Mouse (Mus musculus) ES-E14 (cell line): ENCODE measurements around the gene Foxp1. TPM values are rescaled to one million over a fixed set of nuclear protein-coding genes. Genes with fewer than 3 reads are reported as not detected.

Experiments used
- DNase-seq: peaks from one replicate; pipeline ENCODE4 v3.0.0-alpha.2; 2013; ENCODE audit warnings: low read depth, low spot score
- H3K27ac ChIP-seq: 2 replicates; pipeline ENCODE4 v1.5.1; 2012; ENCODE audit warnings: low read depth, mild to moderate bottlenecking, low read length, moderate library complexity, mixed read lengths; ENCODE audit not compliant: poor library complexity, insufficient read depth, severe bottlenecking
- H3K36me3 ChIP-seq: 2 replicates; pipeline ENCODE4 v1.6.1; 2012; ENCODE audit warnings: mild to moderate bottlenecking, low read length, moderate library complexity, mixed read lengths; ENCODE audit not compliant: control insufficient read depth, poor library complexity, insufficient read depth, severe bottlenecking
- H3K4me1 ChIP-seq, 2 experiments: fragments of 150-350 bp in 1 of 2; sonication (generic) in 1 of 2; 2 replicates each; pipeline ENCODE4 v1.6.1; 2012; ENCODE audit warnings: low read length in 2 of 2, mild to moderate bottlenecking in 1 of 2, mixed read lengths in 1 of 2; ENCODE audit not compliant: control insufficient read depth in 2 of 2, insufficient read depth in 2 of 2, poor library complexity in 1 of 2
- H3K4me3 ChIP-seq, 2 experiments: fragments of 150-350 bp in 1 of 2; sonication (generic) in 1 of 2; 2 replicates each; pipeline ENCODE4 v1.5.1; 2012; ENCODE audit warnings: low read length in 2 of 2, low read depth in 1 of 2, mild to moderate bottlenecking in 1 of 2, mixed read lengths in 1 of 2; ENCODE audit not compliant: insufficient read depth in 1 of 2, poor library complexity in 1 of 2, severe bottlenecking in 1 of 2
- H3K9ac ChIP-seq: 2 replicates; pipeline ENCODE4 v1.6.1; 2012; ENCODE audit warnings: low read depth, mild to moderate bottlenecking, low read length, mixed read lengths; ENCODE audit not compliant: poor library complexity, insufficient read depth, severe bottlenecking
- H3K9me3 ChIP-seq: fragments of 150-350 bp; sonication (generic); 2 replicates; pipeline ENCODE4 v1.6.1; 2012; ENCODE audit warnings: low read depth, mild to moderate bottlenecking, low read length; ENCODE audit not compliant: control insufficient read depth, insufficient read depth
- CHD2 ChIP-seq: IDR thresholded peaks from 2 replicates; pipeline ENCODE4 v1.6.1; 2014; ENCODE audit warnings: mild to moderate bottlenecking, low read depth, low read length, inconsistent platforms
- HCFC1 ChIP-seq: IDR thresholded peaks from 2 replicates; pipeline ENCODE4 v1.6.1; 2012; ENCODE audit warnings: low read length, inconsistent platforms, borderline replicate concordance; ENCODE audit not compliant: insufficient read depth
- MAFK ChIP-seq: IDR thresholded peaks from 2 replicates; pipeline ENCODE4 v1.6.1; 2014; ENCODE audit warnings: mild to moderate bottlenecking, low read depth, low read length, inconsistent platforms; ENCODE audit not compliant: insufficient read depth
- ZC3H11A ChIP-seq: IDR thresholded peaks from 2 replicates; pipeline ENCODE4 v1.6.1; 2012; ENCODE audit warnings: low read depth, mild to moderate bottlenecking, inconsistent platforms, low read length, borderline replicate concordance
- ZNF384 ChIP-seq: IDR thresholded peaks from 2 replicates; pipeline ENCODE4 v1.6.1; 2012; ENCODE audit warnings: low read depth, low read length, inconsistent platforms
- in situ Hi-C, 2 experiments: fragments of 600-800 bp; cut with MboI; formaldehyde crosslinking; loops; one replicate each; pipeline ENCODE4 v1.15.1; 2025; ENCODE audit warnings: low sequenced_read_pairs in 2 of 2, inconsistent platforms in 1 of 2; ENCODE audit not compliant: unreplicated experiment in 2 of 2
- total RNA-seq: library from RNA; depleted of rRNA; stranded (reverse); fragments of 300-350 nt; gene quantifications from 2 replicates; pipeline ENCODE4 v1.2.3, GENCODE M21; 2012

Foxp1 gene
- total RNA-seq, 1 experiment: 70.0 TPM

- no peak for DNase-seq
- in situ Hi-C loops: no loop called here
- TF ChIP-seq ZC3H11A (no peak), MAFK (no peak), CHD2 (no peak), ZNF384 (no peak), HCFC1 (no peak)
- Histone ChIP-seq H3K9me3 (no peaks in the 10 kb centered on the region), H3K9ac (no peak overlapping the region), H3K4me1 (no peaks in the 10 kb centered on the region), H3K4me3 (no peak overlapping the region), H3K27ac (no peak overlapping the region), H3K36me3 (no peaks in the 10 kb centered on the region)
These were observed 174.7 kb downstream of the Foxp1 start for GRCm38 (mm10) chr6:99347836-99348235.

GRCm38 (mm10) chr6:99344966-99345365, 177.6 kb downstream of the Foxp1 start:
- Histone ChIP-seq H3K36me3 (no peaks in the 10 kb centered on the region), H3K9ac (no peak overlapping the region), H3K4me3 (no peak overlapping the region), H3K27ac (no peak overlapping the region), H3K9me3 (no peaks in the 10 kb centered on the region), H3K4me1 (no peaks in the 10 kb centered on the region)
- DNase-seq: no peak
- in situ Hi-C loops: no loop called here
- no peak for TF ChIP-seq CHD2
- no peak for TF ChIP-seq MAFK
- TF ChIP-seq HCFC1: no peak
- no peak for TF ChIP-seq ZC3H11A
- TF ChIP-seq ZNF384: no peak

- in situ Hi-C loops: no loop called here
- TF ChIP-seq MAFK: no peak
- TF ChIP-seq ZC3H11A: no peak
- TF ChIP-seq ZNF384: no peak
- TF ChIP-seq HCFC1: no peak
- no peak for TF ChIP-seq CHD2
- no peak for DNase-seq
- no peak overlapping the region for H3K27ac ChIP-seq
- H3K9me3 ChIP-seq: no peaks in the 10 kb centered on the region
- no peaks in the 10 kb centered on the region for H3K36me3 ChIP-seq
- no peak overlapping the region for H3K4me3 ChIP-seq
- no peaks in the 10 kb centered on the region for H3K4me1 ChIP-seq
- no peak overlapping the region for H3K9ac ChIP-seq
These were observed 178.2 kb downstream of the Foxp1 start for GRCm38 (mm10) chr6:99344357-99344756.

GRCm38 (mm10) chr6:99343815-99344214, 178.7 kb downstream of the Foxp1 start:
- no peak for DNase-seq
- Histone ChIP-seq H3K4me1 (no peaks in the 10 kb centered on the region), H3K9ac (no peak overlapping the region), H3K27ac (no peak overlapping the region), H3K36me3 (no peaks in the 10 kb centered on the region), H3K9me3 (no peaks in the 10 kb centered on the region), H3K4me3 (no peak overlapping the region)
- TF ChIP-seq ZNF384: no peak
- TF ChIP-seq MAFK: no peak
- in situ Hi-C loops: no loop called here

GRCm38 (mm10) chr6:99342416-99342815, 180.1 kb downstream of the Foxp1 start:
- H3K4me3 ChIP-seq: no peak overlapping the region
- no peaks in the 10 kb centered on the region for H3K4me1 ChIP-seq
- in situ Hi-C loops: no loop called here
- no peak overlapping the region for H3K27ac ChIP-seq
- DNase-seq: no peak
- TF ChIP-seq HCFC1 (no peak), ZNF384 (no peak)
- H3K9ac ChIP-seq: no peak overlapping the region
- H3K36me3 ChIP-seq: no peaks in the 10 kb centered on the region
- no peaks in the 10 kb centered on the region for H3K9me3 ChIP-seq
